Mouse (Mus musculus): ENCODE measurements around the gene Ropn1l.
A peak's percentile ranks its signal among the peaks of the same experiment; 100 is the strongest.

Gene Ropn1l

GRCm38 (mm10) chr15:31412933-31413332 lies 40.6 kb downstream of the Ropn1l start:
- no peak for TF ChIP-seq NANOG (IDR thresholded peaks at IDR 0.05; ENCODE audit: borderline replicate concordance, low read length)
- no peak for TF ChIP-seq CTCF (conservative IDR thresholded peaks at IDR 0.05; ENCODE audit: low read length)
- no peak for TF ChIP-seq POU5F1 (IDR thresholded peaks at IDR 0.05; ENCODE audit: borderline replicate concordance, low read length)
- Histone ChIP-seq H3K36me3 (ENCODE audit: insufficient read depth, low read length) (no peaks in the 10 kb centered on the region), H3K27me3 (ENCODE audit: insufficient read depth, low read length) (no peaks in the 10 kb centered on the region; the same call in 1 of the 2 replicates), H3K4me1 (replicated peaks; ENCODE audit: low read depth, low read length) (peaks cover 74% of the 10 kb centered on the region), H3K9me3 (ENCODE audit: low read length) (no peaks in the 10 kb centered on the region), H3K4me3 (replicated peaks; ENCODE audit: low read length) (peak overlapping the region; percentile 37)

- Histone ChIP-seq H3K4me1 (replicated peaks; ENCODE audit: low read depth, low read length) (peaks cover 69% of the 10 kb centered on the region), H3K9me3 (ENCODE audit: low read length) (no peaks in the 10 kb centered on the region), H3K36me3 (ENCODE audit: insufficient read depth, low read length) (no peaks in the 10 kb centered on the region), H3K27me3 (ENCODE audit: insufficient read depth, low read length) (no peaks in the 10 kb centered on the region; the same call in 1 of the 2 replicates), H3K4me3 (replicated peaks; ENCODE audit: low read length) (0 out of 2 replicates have a peak overlapping the region, but pooled peaks have one; percentile 37)
- TF ChIP-seq CTCF (conservative IDR thresholded peaks at IDR 0.05; ENCODE audit: low read length) (no peak), POU5F1 (IDR thresholded peaks at IDR 0.05; ENCODE audit: borderline replicate concordance, low read length) (no peak)
These were observed 41.1 kb downstream of the Ropn1l start for GRCm38 (mm10) chr15:31412436-31412835.

GRCm38 (mm10) chr15:31407490-31407889 lies 46.0 kb downstream of the Ropn1l start:
- Histone ChIP-seq H3K27me3 (ENCODE audit: insufficient read depth, low read length) (peaks cover 13% of the 10 kb centered on the region), H3K4me3 (replicated peaks; ENCODE audit: low read length) (no peak overlapping the region), H3K9me3 (ENCODE audit: low read length) (no peaks in the 10 kb centered on the region), H3K4me1 (replicated peaks; ENCODE audit: low read depth, low read length) (peaks cover 56% of the 10 kb centered on the region), H3K36me3 (ENCODE audit: insufficient read depth, low read length) (no peaks in the 10 kb centered on the region)
- TF ChIP-seq POU5F1 (IDR thresholded peaks at IDR 0.05; ENCODE audit: borderline replicate concordance, low read length), result no peak
- no peak for TF ChIP-seq CTCF (conservative IDR thresholded peaks at IDR 0.05; ENCODE audit: low read length)
- TF ChIP-seq NANOG (IDR thresholded peaks at IDR 0.05; ENCODE audit: borderline replicate concordance, low read length), result no peak

GRCm38 (mm10) chr15:31406881-31407280 lies 46.7 kb downstream of the Ropn1l start:
- Histone ChIP-seq H3K9me3 (ENCODE audit: low read length) (no peaks in the 10 kb centered on the region), H3K36me3 (ENCODE audit: insufficient read depth, low read length) (no peaks in the 10 kb centered on the region)

GRCm38 (mm10) chr15:31404346-31404745 lies 49.2 kb downstream of the Ropn1l start:
- H3K4me3 ChIP-seq (replicated peaks; ENCODE audit: low read length), result no peak overlapping the region
- TF ChIP-seq POU5F1 (IDR thresholded peaks at IDR 0.05; ENCODE audit: borderline replicate concordance, low read length), result no peak
- TF ChIP-seq CTCF (conservative IDR thresholded peaks at IDR 0.05; ENCODE audit: low read length), result no peak
- TF ChIP-seq NANOG (IDR thresholded peaks at IDR 0.05; ENCODE audit: borderline replicate concordance, low read length), result no peak
- no peaks in the 10 kb centered on the region for H3K9me3 ChIP-seq (ENCODE audit: low read length)
- H3K27me3 ChIP-seq (ENCODE audit: insufficient read depth, low read length), result peaks cover 17% of the 10 kb centered on the region
- no peaks in the 10 kb centered on the region for H3K36me3 ChIP-seq (ENCODE audit: insufficient read depth, low read length)
- H3K4me1 ChIP-seq (replicated peaks; ENCODE audit: low read depth, low read length), result peaks cover 52% of the 10 kb centered on the region

More at GRCm38 (mm10) chr15:31406881-31407280, 46.7 kb downstream of the Ropn1l start:
- TF ChIP-seq CTCF (conservative IDR thresholded peaks at IDR 0.05; ENCODE audit: low read length) (no peak), NANOG (IDR thresholded peaks at IDR 0.05; ENCODE audit: borderline replicate concordance, low read length) (no peak), POU5F1 (IDR thresholded peaks at IDR 0.05; ENCODE audit: borderline replicate concordance, low read length) (no peak)
- no peak overlapping the region for H3K4me3 ChIP-seq (replicated peaks; ENCODE audit: low read length)
- peaks cover 16% of the 10 kb centered on the region for H3K27me3 ChIP-seq (ENCODE audit: insufficient read depth, low read length)
- H3K4me1 ChIP-seq (replicated peaks; ENCODE audit: low read depth, low read length), result peaks cover 53% of the 10 kb centered on the region

GRCm38 (mm10) chr15:31402200-31402892 lies 51.2 kb downstream of the Ropn1l start:
- Histone ChIP-seq H3K36me3 (ENCODE audit: insufficient read depth, low read length) (no peaks in the 10 kb centered on the region), H3K9me3 (ENCODE audit: low read length) (no peaks in the 10 kb centered on the region), H3K4me3 (replicated peaks; ENCODE audit: low read length) (no peak overlapping the region), H3K27me3 (ENCODE audit: insufficient read depth, low read length) (peaks cover 19% of the 10 kb centered on the region), H3K4me1 (replicated peaks; ENCODE audit: low read depth, low read length) (peaks cover 50% of the 10 kb centered on the region)
- TF ChIP-seq NANOG (IDR thresholded peaks at IDR 0.05; ENCODE audit: borderline replicate concordance, low read length) (no peak), POU5F1 (IDR thresholded peaks at IDR 0.05; ENCODE audit: borderline replicate concordance, low read length) (no peak), CTCF (conservative IDR thresholded peaks at IDR 0.05; ENCODE audit: low read length) (no peak)

- Histone ChIP-seq H3K36me3 (ENCODE audit: insufficient read depth, low read length) (no peaks in the 10 kb centered on the region), H3K4me3 (replicated peaks; ENCODE audit: low read length) (no peak overlapping the region), H3K9me3 (ENCODE audit: low read length) (no peaks in the 10 kb centered on the region), H3K4me1 (replicated peaks; ENCODE audit: low read depth, low read length) (peaks cover 50% of the 10 kb centered on the region), H3K27me3 (ENCODE audit: insufficient read depth, low read length) (peaks cover 19% of the 10 kb centered on the region)
- TF ChIP-seq NANOG (IDR thresholded peaks at IDR 0.05; ENCODE audit: borderline replicate concordance, low read length), result no peak
- TF ChIP-seq CTCF (conservative IDR thresholded peaks at IDR 0.05; ENCODE audit: low read length), result no peak
These were observed 52.6 kb downstream of the Ropn1l start for GRCm38 (mm10) chr15:31400974-31401373.

GRCm38 (mm10) chr15:31398769-31399168 lies 54.8 kb downstream of the Ropn1l start:
- Histone ChIP-seq H3K9me3 (ENCODE audit: low read length) (no peaks in the 10 kb centered on the region), H3K27me3 (ENCODE audit: insufficient read depth, low read length) (peaks cover 17% of the 10 kb centered on the region), H3K36me3 (ENCODE audit: insufficient read depth, low read length) (no peaks in the 10 kb centered on the region), H3K4me1 (replicated peaks; ENCODE audit: low read depth, low read length) (peaks cover 34% of the 10 kb centered on the region), H3K4me3 (replicated peaks; ENCODE audit: low read length) (no peak overlapping the region)
- TF ChIP-seq NANOG (IDR thresholded peaks at IDR 0.05; ENCODE audit: borderline replicate concordance, low read length) (no peak), CTCF (conservative IDR thresholded peaks at IDR 0.05; ENCODE audit: low read length) (no peak), POU5F1 (IDR thresholded peaks at IDR 0.05; ENCODE audit: borderline replicate concordance, low read length) (no peak)

GRCm38 (mm10) chr15:31397379-31397778 lies 56.2 kb downstream of the Ropn1l start:
- Histone ChIP-seq H3K4me1 (replicated peaks; ENCODE audit: low read depth, low read length) (peaks cover 21% of the 10 kb centered on the region), H3K27me3 (ENCODE audit: insufficient read depth, low read length) (peaks cover 6% of the 10 kb centered on the region; the same call in 1 of the 2 replicates), H3K4me3 (replicated peaks; ENCODE audit: low read length) (no peak overlapping the region), H3K36me3 (ENCODE audit: insufficient read depth, low read length) (no peaks in the 10 kb centered on the region), H3K9me3 (ENCODE audit: low read length) (no peaks in the 10 kb centered on the region)
- TF ChIP-seq NANOG (IDR thresholded peaks at IDR 0.05; ENCODE audit: borderline replicate concordance, low read length), result no peak
- TF ChIP-seq CTCF (conservative IDR thresholded peaks at IDR 0.05; ENCODE audit: low read length), result no peak
- no peak for TF ChIP-seq POU5F1 (IDR thresholded peaks at IDR 0.05; ENCODE audit: borderline replicate concordance, low read length)
